Mouse (Mus musculus) cerebellum, adult 2 months (tissue): Measurements from ENCODE around the gene Tgm7. TPM values are rescaled to one million over a fixed set of nuclear protein-coding genes. Genes with fewer than 3 reads are reported as not detected.
A peak's percentile ranks its signal among the peaks of the same experiment; 100 is the strongest.

ENCODE experiments used
- DNase-seq, 2 experiments: peaks; one replicate each; pipeline ENCODE4 v3.0.0; 2021
- H3K27ac ChIP-seq: fragments of 200-500 bp; 2 replicates; pipeline ENCODE4 v1.5.1; 2012; ENCODE audit warnings: low read length, control low read depth, inconsistent platforms; ENCODE audit not compliant: insufficient read depth
- H3K27me3 ChIP-seq: fragments of 200-500 bp; 2 replicates; pipeline ENCODE4 v1.6.1; 2012; ENCODE audit warnings: inconsistent platforms, mild to moderate bottlenecking, low read length, moderate library complexity; ENCODE audit not compliant: control insufficient read depth, insufficient read depth
- H3K4me1 ChIP-seq: fragments of 200-500 bp; 2 replicates; pipeline ENCODE4 v1.6.1; 2011; ENCODE audit warnings: low read length; ENCODE audit not compliant: control insufficient read depth, insufficient read depth
- H3K4me3 ChIP-seq: fragments of 200-500 bp; replicated peaks from 2 replicates; pipeline ENCODE3; 2011; ENCODE audit warnings: mild to moderate bottlenecking, low read depth, low read length, control low read depth; ENCODE audit not compliant: insufficient read depth
- CTCF ChIP-seq: fragments of 200-500 bp; IDR thresholded peaks from 2 replicates; pipeline ENCODE4 v1.5.1; 2011; ENCODE audit warnings: low read depth, mild to moderate bottlenecking, control low read depth, low read length, moderate library complexity, borderline replicate concordance; ENCODE audit not compliant: insufficient read depth
- POLR2A ChIP-seq: fragments of 200-500 bp; IDR thresholded peaks from 2 replicates; pipeline ENCODE4 v1.6.1; 2011; ENCODE audit warnings: low read length, control low read depth, borderline replicate concordance; ENCODE audit not compliant: insufficient read depth
- WGBS: fragments of 180-500 bp; shearing (Covaris S2); methylation state at CpG from one replicate; pipeline ENCODE4 v1.1.7; 2018; 5-methylcytosine and 5-hydroxymethylcytosine counted together
- polyA plus RNA-seq: library from polyadenylated mRNA; depleted of rRNA; stranded (reverse); fragments of >200 nt; gene quantifications from 2 replicates; pipeline ENCODE4 v1.2.3, GENCODE M21; 2012

The Tgm7 gene
- polyA plus RNA-seq, 1 experiment: 1.3 TPM

GRCm38 (mm10) chr2:121102051-121102450, 7.5 kb downstream of the Tgm7 start:
- TF ChIP-seq CTCF (peak; percentile 78), POLR2A (no peak)
- DNase-seq: peak; percentile 72 to 78
- no peaks in the 10 kb centered on the region for H3K4me1 ChIP-seq
- H3K4me3 ChIP-seq: no peak overlapping the region
- WGBS: 18% methylated on average over 9 of the region's 9 CpGs
- no peak overlapping the region for H3K27ac ChIP-seq
- no peaks in the 10 kb centered on the region for H3K27me3 ChIP-seq

GRCm38 (mm10) chr2:121089751-121090150, 19.8 kb downstream of the Tgm7 start:
- 65% methylated on average over 4 of the region's 4 CpGs for whole genome bisulfite sequencing
- TF ChIP-seq POLR2A (no peak), CTCF (no peak)

GRCm38 (mm10) chr2:121088507-121088906, 21.1 kb downstream of the Tgm7 start:
- Histone ChIP-seq H3K4me1 (peaks cover 6% of the 10 kb centered on the region), H3K27ac (no peak overlapping the region), H3K27me3 (no peaks in the 10 kb centered on the region), H3K4me3 (no peak overlapping the region)
- DNase-seq: no peak
- WGBS: 94% methylated on average over 3 of the region's 3 CpGs
- TF ChIP-seq POLR2A (no peak), CTCF (no peak)

More at GRCm38 (mm10) chr2:121089751-121090150, 19.8 kb downstream of the Tgm7 start:
- DNase-seq: no peak
- H3K4me3 ChIP-seq: no peak overlapping the region
- no peaks in the 10 kb centered on the region for H3K27me3 ChIP-seq
- H3K4me1 ChIP-seq: peaks cover 6% of the 10 kb centered on the region
- H3K27ac ChIP-seq: no peak overlapping the region

- peak; percentile 69 to 71 for DNase-seq
- peak within 1 kb of the TSS; percentile 24 for H3K27ac ChIP-seq
- H3K4me3 ChIP-seq: peak within 1 kb of the TSS; percentile 11
- no peaks in the 10 kb centered on the region for H3K27me3 ChIP-seq
- 5% methylated on average over 6 of the region's 6 CpGs for WGBS
- H3K4me1 ChIP-seq: peaks cover 6% of the 10 kb centered on the region
- TF ChIP-seq CTCF (no peak), POLR2A (no peak)
Observed at GRCm38 (mm10) chr2:121085480-121086185, 24.0 kb downstream of the Tgm7 start, which contains the start of gene Tgm5. TSS of gene Tgm5 (minus strand) at chr2:121085841.

- H3K4me3 ChIP-seq: no peak overlapping the region
- DNase-seq: no peak
- TF ChIP-seq POLR2A: no peak
- no peak for TF ChIP-seq CTCF
- 89% methylated on average over 1 of the region's 1 CpGs for WGBS
- no peak overlapping the region for H3K27ac ChIP-seq
- H3K4me1 ChIP-seq: peaks cover 6% of the 10 kb centered on the region
- no peaks in the 10 kb centered on the region for H3K27me3 ChIP-seq
Observed at GRCm38 (mm10) chr2:121082626-121083025, 27.0 kb downstream of the Tgm7 start.

GRCm38 (mm10) chr2:121074747-121075146, 34.8 kb downstream of the Tgm7 start:
- Histone ChIP-seq H3K4me3 (no peak overlapping the region), H3K27ac (no peak overlapping the region), H3K4me1 (no peaks in the 10 kb centered on the region), H3K27me3 (no peaks in the 10 kb centered on the region)
- 76% methylated on average over 7 of the region's 7 CpGs for WGBS
- no peak for DNase-seq
- no peak for TF ChIP-seq POLR2A
- no peak for TF ChIP-seq CTCF

- TF ChIP-seq CTCF: no peak
- TF ChIP-seq POLR2A: no peak
Observed at GRCm38 (mm10) chr2:121071871-121072270, 37.7 kb downstream of the Tgm7 start.

GRCm38 (mm10) chr2:121069506-121069905, 40.1 kb downstream of the Tgm7 start:
- no peak overlapping the region for H3K4me3 ChIP-seq
- DNase-seq: no peak
- no peaks in the 10 kb centered on the region for H3K4me1 ChIP-seq
- TF ChIP-seq CTCF (no peak), POLR2A (no peak)
- no peak overlapping the region for H3K27ac ChIP-seq
- 82% methylated on average over 6 of the region's 6 CpGs for WGBS
- H3K27me3 ChIP-seq: no peaks in the 10 kb centered on the region

More at GRCm38 (mm10) chr2:121071871-121072270, 37.7 kb downstream of the Tgm7 start:
- H3K4me1 ChIP-seq: no peaks in the 10 kb centered on the region
- no peak for DNase-seq
- 88% methylated on average over 6 of the region's 6 CpGs for WGBS
- no peak overlapping the region for H3K27ac ChIP-seq
- no peak overlapping the region for H3K4me3 ChIP-seq
- H3K27me3 ChIP-seq: no peaks in the 10 kb centered on the region
